Mouse (Mus musculus) testis, adult 2 months (tissue): ENCODE results near the gene Ube2d3.

Experiments
- CTCF ChIP-seq: fragments of 200-500 bp; IDR thresholded peaks from 2 replicates; pipeline ENCODE4 v1.5.1; 2012; ENCODE audit warnings: low read depth, mild to moderate bottlenecking, inconsistent platforms, low read length, moderate library complexity; ENCODE audit not compliant: control insufficient read depth, insufficient read depth, insufficient replicate concordance
- POLR2A ChIP-seq: fragments of 200-500 bp; IDR thresholded peaks from 2 replicates; pipeline ENCODE4 v1.6.1; 2012; ENCODE audit warnings: low read depth, mild to moderate bottlenecking, inconsistent platforms, low read length, moderate library complexity; ENCODE audit not compliant: control insufficient read depth

- TF ChIP-seq CTCF (no peak), POLR2A (no peak)
These were observed 2.7 kb downstream of the Ube2d3 start for GRCm38 (mm10) chr3:135440621-135441020.
